Mouse (Mus musculus) MEL-GATA-1-ER (cell line): Measurements from ENCODE around the gene Zfp715.
"Not testable (repeated sequence)": the region's sequence is repeated elsewhere in the genome, so short reads cannot be mapped to it uniquely, and the experiment has no call there.

ENCODE experiments used
- DNase-seq: peaks from one replicate; pipeline ENCODE4 v3.0.0-alpha.2; 2012; ENCODE audit warnings: low read depth; ENCODE audit errors: extremely low read depth

Zfp715 gene

DNA sequence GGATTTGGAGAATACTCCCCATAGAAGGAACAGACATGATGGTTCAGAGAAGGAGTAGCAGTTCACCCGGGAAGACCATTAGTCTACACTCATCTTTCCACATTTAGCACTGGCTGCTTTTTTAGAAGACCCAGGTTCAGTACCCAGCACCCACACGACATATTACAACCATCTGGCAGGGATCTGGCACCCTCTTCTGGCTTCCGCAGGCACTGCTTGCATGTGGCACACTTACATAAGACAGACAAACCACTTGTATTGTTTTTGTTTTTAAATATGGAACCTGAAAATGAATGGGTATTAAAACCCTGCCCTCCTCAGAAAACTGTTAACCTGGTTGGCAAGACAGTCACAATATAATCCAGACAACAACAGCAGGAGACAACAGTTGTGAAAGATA lies 21.6 kb downstream of the Zfp715 start:
- DNase-seq, result no peak

DNA sequence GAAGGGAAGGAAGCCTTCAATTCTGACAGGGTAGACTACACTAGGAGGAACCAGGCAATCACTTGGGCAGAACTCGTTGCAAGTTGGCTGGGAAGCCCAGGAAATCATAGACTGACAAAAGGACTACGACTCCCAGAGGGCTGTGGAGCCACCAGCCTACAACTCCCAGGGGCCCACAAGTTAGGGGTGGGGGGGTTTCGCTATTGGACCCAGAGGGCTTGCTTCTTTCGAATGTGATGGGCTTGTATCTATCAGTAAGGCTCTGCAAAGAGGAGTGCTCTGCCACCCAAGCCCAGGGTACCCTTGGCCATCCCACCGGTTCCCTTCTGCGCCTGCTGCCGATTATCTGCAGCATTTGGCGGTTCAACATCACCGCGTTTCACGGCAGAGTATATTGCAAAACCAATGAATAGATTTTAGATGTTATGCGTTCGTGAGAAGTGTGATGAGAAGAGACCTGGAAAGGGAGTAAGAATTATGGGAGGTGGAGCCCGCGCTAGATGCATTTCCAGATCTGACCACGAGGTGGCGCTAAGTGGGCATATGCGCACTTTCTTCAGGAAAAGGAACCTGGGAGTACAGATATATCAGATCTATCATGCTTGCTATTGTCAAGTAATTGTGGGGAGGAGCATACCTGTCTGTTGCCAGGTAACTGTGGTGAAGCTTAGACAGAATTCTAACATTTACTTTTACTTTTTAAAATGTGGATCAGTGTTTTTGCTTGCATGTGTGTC lies 30.1 kb downstream of the Zfp715 start:
- DNase-seq, result peak; percentile 49

DNA sequence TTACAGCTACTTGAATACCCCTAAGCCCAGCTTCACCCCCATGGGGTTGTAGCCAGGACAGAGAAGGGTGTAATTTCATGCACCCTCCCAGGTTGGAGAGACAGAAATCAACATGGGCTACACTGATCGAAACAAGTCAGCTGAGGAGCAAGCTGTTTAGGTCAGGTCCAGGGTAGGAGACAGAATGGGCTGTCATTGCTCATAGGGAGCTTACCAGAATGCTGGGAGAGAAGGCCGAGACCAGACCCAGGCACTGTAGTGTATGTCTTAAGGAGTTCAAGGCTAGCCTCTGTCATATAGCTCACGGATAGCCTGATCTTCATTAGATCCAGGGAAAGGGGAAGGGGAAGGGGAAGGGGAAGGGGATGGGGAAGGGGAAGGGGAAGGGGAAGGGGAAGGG lies 30.6 kb downstream of the Zfp715 start:
- DNase-seq, result no peak

GRCm38 (mm10) chr7:43277401-43277800 lies 35.7 kb downstream of the Zfp715 start:
- DNase-seq, result no peak

DNA sequence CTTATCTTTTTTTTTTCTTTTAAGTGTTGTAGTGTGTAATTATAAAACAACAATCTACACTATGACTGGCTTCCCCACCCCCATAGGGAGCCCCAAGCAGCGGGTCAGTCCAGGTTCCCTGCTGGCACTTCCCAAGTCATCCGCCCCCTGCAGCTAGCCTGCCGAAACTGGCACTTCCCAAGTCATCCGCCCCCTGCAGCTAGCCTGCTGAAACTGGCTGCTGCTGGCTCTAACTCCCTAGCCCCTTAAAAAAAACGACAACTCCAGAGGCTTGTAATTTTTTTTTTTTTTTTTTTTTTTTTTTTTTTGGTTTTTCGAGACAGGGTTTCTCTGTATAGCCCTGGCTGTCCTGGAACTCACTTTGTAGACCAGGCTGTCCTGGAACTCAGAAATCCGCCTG lies 36.9 kb downstream of the Zfp715 start:
- not testable (repeated sequence) for DNase-seq

GRCm38 (mm10) chr7:43273476-43273875 lies 39.6 kb downstream of the Zfp715 start:
- no peak for DNase-seq

GRCm38 (mm10) chr7:43267359-43267758 lies 45.7 kb downstream of the Zfp715 start:
- not testable (repeated sequence) for DNase-seq

DNA sequence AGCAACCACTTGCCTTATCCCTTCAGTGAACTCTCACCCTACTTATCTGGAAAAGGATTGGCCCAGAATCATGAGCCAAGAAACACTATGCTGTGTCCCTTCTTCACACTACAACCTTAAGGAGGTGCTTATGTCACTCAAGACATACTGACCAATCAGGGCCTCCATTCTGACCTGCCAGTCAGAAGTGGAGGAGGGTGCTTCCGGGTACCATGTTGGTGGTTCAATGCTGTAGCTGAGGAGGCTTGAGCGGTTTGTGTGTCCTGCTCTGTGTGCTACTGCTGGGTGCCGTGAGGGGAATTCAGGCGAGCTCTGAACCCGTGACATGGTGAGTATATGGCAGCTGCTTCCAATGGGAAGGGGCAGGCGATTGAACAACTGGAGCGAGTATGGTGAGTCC lies 59.6 kb downstream of the Zfp715 start:
- DNase-seq, result no peak

- DNase-seq, result not testable (repeated sequence)
These were observed 62.4 kb downstream of the Zfp715 start for GRCm38 (mm10) chr7:43250718-43251117.
